Mouse (Mus musculus) layer of hippocampus, postnatal 36 days (tissue): Measurements from ENCODE around the gene Zfp512. TPM values are rescaled to one million over a fixed set of nuclear protein-coding genes. Genes with fewer than 3 reads are reported as not detected.

Experiments
- total RNA-seq, 2 experiments: library from RNA; stranded (reverse); gene quantifications; 2 replicates each; pipeline ENCODE4 v1.2.3; 2021

Gene Zfp512
- total RNA-seq, 2 experiments from 2014 or later, result 46.2 to 47.9 TPM

Other genes starting within 250 kb of the Zfp512 start
- gene Ppm1g, start 231.7 kb upstream of the Zfp512 start, total RNA-seq, result 10 to 100 TPM; 74.4 to 75.3 TPM
- gene Nrbp1, start 211.6 kb upstream of the Zfp512 start, total RNA-seq, result 10 to 100 TPM; 81.6 to 84.8 TPM
- not detected for gene Gm9970, start 211.2 kb upstream of the Zfp512 start, total RNA-seq
- gene Krtcap3, start 200.7 kb upstream of the Zfp512 start, total RNA-seq, result 1 to 10 TPM; 3.0 to 3.7 TPM
- gene Ift172, start 161.3 kb upstream of the Zfp512 start, total RNA-seq, result 10 to 100 TPM; 69.1 to 93.8 TPM
- 100 to 1,000 TPM; 144 to 187 TPM for gene Fndc4, start 156.4 kb upstream of the Zfp512 start, total RNA-seq
- gene Gckr, start 155.0 kb upstream of the Zfp512 start, total RNA-seq, result under 1 TPM in 1 of 2 experiments, not detected in 1; 0.10 TPM
- gene 4930548H24Rik, start 33.3 kb downstream of the Zfp512 start, total RNA-seq, result under 1 TPM in 1 of 2 experiments, not detected in 1; 0.20 TPM
- 10 to 100 TPM; 32.5 to 34.0 TPM for gene Gpn1, start 42.3 kb downstream of the Zfp512 start, total RNA-seq
- gene Slc4a1ap, start 74.6 kb downstream of the Zfp512 start, total RNA-seq, result 10 to 100 TPM; 55.7 to 57.1 TPM
- gene Supt7l, start 75.4 kb downstream of the Zfp512 start, total RNA-seq, result 10 to 100 TPM; 17.7 to 19.5 TPM
- gene Mrpl33, start 144.5 kb downstream of the Zfp512 start, total RNA-seq, result 100 to 1,000 TPM; 101 to 104 TPM
- 1 to 10 TPM; 3.4 to 4.2 TPM for gene Rbks, start 245.2 kb downstream of the Zfp512 start, total RNA-seq
- gene Babam2, start 245.3 kb downstream of the Zfp512 start, total RNA-seq, result 10 to 100 TPM; 38.2 to 50.1 TPM